Mouse (Mus musculus): ENCODE measurements around the gene Olfr372. TPM values are rescaled to one million over a fixed set of nuclear protein-coding genes. Genes with fewer than 3 reads are reported as not detected.
"Not testable (repeated sequence)": the region's sequence is repeated elsewhere in the genome, so short reads cannot be mapped to it uniquely, and the experiment has no call there.

Olfr372 gene
- not detected in 2 replicates for polyA plus RNA-seq (2015; fragmentation: Nextera tagmentation; extraction: Ambion mirVana)

- H3K36me3 ChIP-seq; H3K9me3 ChIP-seq (replicated peaks); ATAC-seq (replicated peaks; ENCODE audit: insufficient number of reproducible peaks, insufficient read depth, low FRiP score, low read depth); H3K4me3 ChIP-seq; H3K27me3 ChIP-seq; H3K9ac ChIP-seq; H3K4me2 ChIP-seq; H3K4me1 ChIP-seq (replicated peaks); H3K27ac ChIP-seq: not testable (repeated sequence)
- 69% methylated on average over 4 of the region's 4 CpGs for WGBS
These were observed at the start of gene Olfr372 for GRCm38 (mm10) chr8:72040918-72041317. Olfr372 (plus strand) TSS chr8:72041218.

GRCm38 (mm10) chr8:71999434-71999833, 41.6 kb upstream of the Olfr372 start:
- ATAC-seq (replicated peaks; ENCODE audit: insufficient number of reproducible peaks, insufficient read depth, low FRiP score, low read depth) = no peak
- WGBS = 44% methylated on average over 1 of the region's 1 CpGs
- H3K27me3 ChIP-seq = no peaks in the 10 kb centered on the region
- H3K27ac ChIP-seq = no peak overlapping the region
- no peak overlapping the region for H3K4me2 ChIP-seq
- no peak overlapping the region for H3K4me3 ChIP-seq
- H3K4me1 ChIP-seq (replicated peaks) = no peaks in the 10 kb centered on the region
- H3K9me3 ChIP-seq (replicated peaks) = no peaks in the 10 kb centered on the region
- no peaks in the 10 kb centered on the region for H3K36me3 ChIP-seq
- no peak overlapping the region for H3K9ac ChIP-seq

GRCm38 (mm10) chr8:72000223-72000622, 40.8 kb upstream of the Olfr372 start:
- Histone ChIP-seq H3K4me3 (no peak overlapping the region), H3K27ac (no peak overlapping the region), H3K4me1 (replicated peaks) (no peaks in the 10 kb centered on the region), H3K9ac (no peak overlapping the region), H3K27me3 (no peaks in the 10 kb centered on the region), H3K4me2 (no peak overlapping the region), H3K9me3 (replicated peaks) (no peaks in the 10 kb centered on the region), H3K36me3 (no peaks in the 10 kb centered on the region)
- ATAC-seq (replicated peaks; ENCODE audit: insufficient number of reproducible peaks, insufficient read depth, low FRiP score, low read depth) = no peak
- WGBS = 54% methylated on average over 3 of the region's 3 CpGs

GRCm38 (mm10) chr8:72002942-72003341, 38.1 kb upstream of the Olfr372 start:
- ATAC-seq (replicated peaks; ENCODE audit: insufficient number of reproducible peaks, insufficient read depth, low FRiP score, low read depth) = no peak
- Histone ChIP-seq H3K4me2 (no peak overlapping the region), H3K4me1 (replicated peaks) (no peaks in the 10 kb centered on the region), H3K9ac (no peak overlapping the region), H3K27ac (no peak overlapping the region), H3K9me3 (replicated peaks) (no peaks in the 10 kb centered on the region), H3K36me3 (no peaks in the 10 kb centered on the region), H3K4me3 (no peak overlapping the region), H3K27me3 (no peaks in the 10 kb centered on the region)

- no peaks in the 10 kb centered on the region for H3K9me3 ChIP-seq (replicated peaks)
- 69% methylated on average over 3 of the region's 3 CpGs for WGBS
These were observed 35.1 kb upstream of the Olfr372 start for GRCm38 (mm10) chr8:72005912-72006311.

GRCm38 (mm10) chr8:72006763-72007162, 34.3 kb upstream of the Olfr372 start:
- no peak for ATAC-seq (replicated peaks; ENCODE audit: insufficient number of reproducible peaks, insufficient read depth, low FRiP score, low read depth)
- Histone ChIP-seq H3K27me3 (no peaks in the 10 kb centered on the region), H3K9me3 (replicated peaks) (no peaks in the 10 kb centered on the region), H3K4me3 (no peak overlapping the region), H3K9ac (no peak overlapping the region), H3K4me1 (replicated peaks) (no peaks in the 10 kb centered on the region), H3K4me2 (no peak overlapping the region), H3K36me3 (no peaks in the 10 kb centered on the region), H3K27ac (no peak overlapping the region)
- WGBS = 54% methylated on average over 1 of the region's 1 CpGs

More at GRCm38 (mm10) chr8:72005912-72006311, 35.1 kb upstream of the Olfr372 start:
- Histone ChIP-seq H3K4me1 (replicated peaks) (no peaks in the 10 kb centered on the region), H3K27me3 (no peaks in the 10 kb centered on the region), H3K4me2 (no peak overlapping the region), H3K9ac (no peak overlapping the region), H3K4me3 (no peak overlapping the region), H3K36me3 (no peaks in the 10 kb centered on the region), H3K27ac (no peak overlapping the region)
- no peak for ATAC-seq (replicated peaks; ENCODE audit: insufficient number of reproducible peaks, insufficient read depth, low FRiP score, low read depth)

- H3K9ac ChIP-seq = no peak overlapping the region
- 50% methylated on average over 3 of the region's 3 CpGs for WGBS
- no peak for ATAC-seq (replicated peaks; ENCODE audit: insufficient number of reproducible peaks, insufficient read depth, low FRiP score, low read depth)
- no peaks in the 10 kb centered on the region for H3K9me3 ChIP-seq (replicated peaks)
- no peak overlapping the region for H3K4me2 ChIP-seq
- H3K27me3 ChIP-seq = no peaks in the 10 kb centered on the region
- no peaks in the 10 kb centered on the region for H3K4me1 ChIP-seq (replicated peaks)
- H3K27ac ChIP-seq = no peak overlapping the region
- no peak overlapping the region for H3K4me3 ChIP-seq
- no peaks in the 10 kb centered on the region for H3K36me3 ChIP-seq
These were observed 32.8 kb upstream of the Olfr372 start for GRCm38 (mm10) chr8:72008134-72008641.

GRCm38 (mm10) chr8:72009473-72009872, 31.5 kb upstream of the Olfr372 start, which contains the start of gene Cyp4f18:
Cyp4f18 (minus strand) TSS chr8:72009626.
- ATAC-seq (replicated peaks; ENCODE audit: insufficient number of reproducible peaks, insufficient read depth, low FRiP score, low read depth) = no peak
- Histone ChIP-seq H3K9ac (no peak within 1 kb of the TSS), H3K4me3 (no peak within 1 kb of the TSS), H3K36me3 (no peaks in the 10 kb centered on the region), H3K4me2 (no peak within 1 kb of the TSS), H3K9me3 (replicated peaks) (no peaks in the 10 kb centered on the region), H3K27me3 (no peaks in the 10 kb centered on the region), H3K27ac (no peak within 1 kb of the TSS), H3K4me1 (replicated peaks) (no peaks in the 10 kb centered on the region)
- WGBS = 62% methylated on average over 3 of the region's 3 CpGs

GRCm38 (mm10) chr8:72013506-72014228, 27.4 kb upstream of the Olfr372 start:
- not testable (repeated sequence) for H3K27me3 ChIP-seq; H3K4me1 ChIP-seq (replicated peaks); H3K36me3 ChIP-seq; H3K9ac ChIP-seq; H3K9me3 ChIP-seq (replicated peaks); H3K4me2 ChIP-seq; H3K27ac ChIP-seq; H3K4me3 ChIP-seq; ATAC-seq (replicated peaks; ENCODE audit: insufficient number of reproducible peaks, insufficient read depth, low FRiP score, low read depth)
- WGBS = 64% methylated on average over 6 of the region's 6 CpGs

GRCm38 (mm10) chr8:72017339-72017738, 23.7 kb upstream of the Olfr372 start:
- not testable (repeated sequence) for H3K27ac ChIP-seq; H3K4me3 ChIP-seq; H3K4me1 ChIP-seq (replicated peaks); H3K9ac ChIP-seq; H3K9me3 ChIP-seq (replicated peaks); H3K4me2 ChIP-seq; H3K36me3 ChIP-seq; H3K27me3 ChIP-seq; ATAC-seq (replicated peaks; ENCODE audit: insufficient number of reproducible peaks, insufficient read depth, low FRiP score, low read depth)
- 46% methylated on average over 2 of the region's 2 CpGs for WGBS

GRCm38 (mm10) chr8:72018141-72018540, 22.9 kb upstream of the Olfr372 start:
- Histone ChIP-seq H3K27ac (no peak overlapping the region), H3K27me3 (no peaks in the 10 kb centered on the region), H3K4me2 (no peak overlapping the region), H3K36me3 (no peaks in the 10 kb centered on the region), H3K4me3 (no peak overlapping the region), H3K9me3 (replicated peaks) (no peaks in the 10 kb centered on the region), H3K4me1 (replicated peaks) (no peaks in the 10 kb centered on the region), H3K9ac (no peak overlapping the region)
- no peak for ATAC-seq (replicated peaks; ENCODE audit: insufficient number of reproducible peaks, insufficient read depth, low FRiP score, low read depth)
- 66% methylated on average over 2 of the region's 2 CpGs for WGBS

GRCm38 (mm10) chr8:72019022-72019421, 22.0 kb upstream of the Olfr372 start:
- not testable (repeated sequence) for H3K36me3 ChIP-seq; H3K4me1 ChIP-seq (replicated peaks); H3K9ac ChIP-seq; ATAC-seq (replicated peaks; ENCODE audit: insufficient number of reproducible peaks, insufficient read depth, low FRiP score, low read depth); H3K4me2 ChIP-seq; H3K9me3 ChIP-seq (replicated peaks); H3K4me3 ChIP-seq; H3K27ac ChIP-seq; H3K27me3 ChIP-seq
- WGBS = 63% methylated on average over 1 of the region's 1 CpGs
